Mouse (Mus musculus): ENCODE data around the gene Gng2. TPM values are rescaled to one million over a fixed set of nuclear protein-coding genes. Genes with fewer than 3 reads are reported as not detected.
"Not testable (repeated sequence)": the region's sequence is repeated elsewhere in the genome, so short reads cannot be mapped to it uniquely, and the experiment has no call there.

The Gng2 gene
- polyA plus RNA-seq, 1 experiment from 2014 or later: 63.9 TPM

DNA sequence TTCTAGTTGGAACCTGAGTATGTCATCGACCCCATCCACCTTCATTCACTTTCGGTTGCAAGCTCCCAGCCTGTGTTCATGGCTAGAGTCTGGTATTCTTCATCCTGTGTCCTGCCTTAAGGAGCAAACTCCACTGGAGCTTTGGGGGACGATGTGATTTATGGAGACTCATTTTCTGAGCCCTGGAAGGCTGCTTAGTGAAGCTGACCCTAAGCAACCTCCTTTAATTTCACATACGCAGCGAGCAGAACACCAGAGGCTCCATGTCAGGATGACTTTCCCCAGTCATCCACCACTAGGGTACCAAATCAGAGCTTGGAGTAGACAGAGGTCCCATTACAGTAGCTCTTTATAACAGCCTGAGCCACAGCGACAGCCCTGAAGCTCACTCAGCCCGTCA, 59.9 kb downstream of the Gng2 start:
- Histone ChIP-seq H3K4me3 (no peak overlapping the region), H3K4me1 (peaks cover 30% of the 10 kb centered on the region), H3K36me3 (peaks cover 13% of the 10 kb centered on the region), H3K27me3 (ENCODE audit: low read depth, poor library complexity, severe bottlenecking) (no peaks in the 10 kb centered on the region), H3K27ac (no peak overlapping the region), H3K9me3 (replicated peaks) (no peaks in the 10 kb centered on the region)
- WGBS: 74% methylated on average over 7 of the region's 7 CpGs
- no peak for DNase-seq (ENCODE audit: low spot score)

- Histone ChIP-seq H3K36me3 (peaks cover 13% of the 10 kb centered on the region), H3K27ac (no peak overlapping the region), H3K4me1 (peaks cover 30% of the 10 kb centered on the region), H3K9me3 (replicated peaks) (no peaks in the 10 kb centered on the region), H3K4me3 (no peak overlapping the region), H3K27me3 (ENCODE audit: low read depth, poor library complexity, severe bottlenecking) (no peaks in the 10 kb centered on the region)
- WGBS: 95% methylated on average over 2 of the region's 2 CpGs
- no peak for DNase-seq (ENCODE audit: low spot score)
Measured at GRCm38 (mm10) chr14:19916315-19916714, 61.1 kb downstream of the Gng2 start.

GRCm38 (mm10) chr14:19912891-19913290, 64.5 kb downstream of the Gng2 start:
- Histone ChIP-seq H3K4me1 (peaks cover 10% of the 10 kb centered on the region; the same call in 1 of the 2 replicates), H3K36me3 (peaks cover 12% of the 10 kb centered on the region), H3K4me3 (no peak overlapping the region), H3K27me3 (ENCODE audit: low read depth, poor library complexity, severe bottlenecking) (no peaks in the 10 kb centered on the region), H3K9me3 (replicated peaks) (no peaks in the 10 kb centered on the region), H3K27ac (no peak overlapping the region)
- no peak for DNase-seq (ENCODE audit: low spot score)
- 93% methylated on average over 3 of the region's 3 CpGs for WGBS

- Histone ChIP-seq H3K27ac (peak overlapping the region; percentile 2; the same call in 1 of the 2 replicates), H3K9me3 (replicated peaks) (no peaks in the 10 kb centered on the region), H3K4me3 (no peak overlapping the region), H3K36me3 (peaks cover 8% of the 10 kb centered on the region), H3K4me1 (peaks cover 7% of the 10 kb centered on the region), H3K27me3 (ENCODE audit: low read depth, poor library complexity, severe bottlenecking) (no peaks in the 10 kb centered on the region)
- no peak for DNase-seq (ENCODE audit: low spot score)
- WGBS: 88% methylated on average over 5 of the region's 5 CpGs
Measured at GRCm38 (mm10) chr14:19905615-19906014, 71.8 kb downstream of the Gng2 start.

- Histone ChIP-seq H3K4me1 (peaks cover 7% of the 10 kb centered on the region), H3K27me3 (ENCODE audit: low read depth, poor library complexity, severe bottlenecking) (no peaks in the 10 kb centered on the region), H3K36me3 (peaks cover 8% of the 10 kb centered on the region), H3K4me3 (no peak overlapping the region), H3K27ac (no peak overlapping the region), H3K9me3 (replicated peaks) (no peaks in the 10 kb centered on the region)
- DNase-seq (ENCODE audit: low spot score): no peak
- 80% methylated on average over 3 of the region's 3 CpGs for WGBS
Measured at GRCm38 (mm10) chr14:19904821-19905220, 72.6 kb downstream of the Gng2 start.

DNA sequence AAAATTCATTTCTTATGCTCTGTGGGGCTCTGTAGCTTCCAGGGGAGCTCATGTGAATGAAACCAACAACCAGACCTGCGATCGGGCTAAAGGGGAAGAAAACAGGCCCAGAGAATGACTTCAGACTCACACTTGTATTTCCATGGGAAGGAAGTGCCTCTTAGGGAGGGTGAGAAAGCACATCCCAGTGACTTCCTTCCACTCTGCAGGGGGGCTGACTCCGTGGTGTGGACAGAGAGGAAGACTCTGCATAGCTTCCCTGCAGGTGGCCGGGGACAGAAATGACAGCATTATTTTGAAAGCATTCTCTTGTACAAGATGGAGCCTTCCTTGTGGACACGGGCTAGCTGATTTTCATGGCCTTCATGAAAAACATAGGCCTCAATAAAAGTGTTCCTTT, 73.4 kb downstream of the Gng2 start:
- 65% methylated on average over 5 of the region's 5 CpGs for WGBS
- H3K9me3 ChIP-seq (replicated peaks): no peaks in the 10 kb centered on the region
- no peaks in the 10 kb centered on the region for H3K27me3 ChIP-seq (ENCODE audit: low read depth, poor library complexity, severe bottlenecking)
- peaks cover 8% of the 10 kb centered on the region for H3K36me3 ChIP-seq
- no peak overlapping the region for H3K27ac ChIP-seq
- H3K4me1 ChIP-seq: peaks cover 7% of the 10 kb centered on the region
- no peak overlapping the region for H3K4me3 ChIP-seq
- no peak for DNase-seq (ENCODE audit: low spot score)

DNA sequence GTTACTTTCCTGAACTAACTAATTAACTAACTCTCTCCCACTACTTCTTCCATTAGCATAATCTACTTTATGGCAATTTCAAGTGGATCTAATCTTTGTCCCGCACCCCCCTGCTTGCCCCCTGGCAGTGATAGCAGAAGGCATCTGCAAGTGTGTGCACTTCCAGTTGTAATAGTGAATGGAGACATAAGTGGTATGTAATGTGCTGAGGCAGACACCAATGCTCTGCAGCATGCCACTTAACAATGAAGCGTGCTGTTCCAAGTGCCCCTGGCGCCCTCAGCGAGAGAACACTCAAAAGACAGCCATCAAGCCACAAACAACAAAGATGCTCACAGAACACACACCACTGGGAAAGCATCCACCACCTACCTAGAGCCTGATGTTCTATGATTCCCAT, 76.9 kb downstream of the Gng2 start:
- H3K36me3 ChIP-seq: 0 out of 2 replicates have a peak, but pooled peaks cover 2% of the 10 kb centered on the region
- H3K4me3 ChIP-seq: no peak overlapping the region
- no peak overlapping the region for H3K27ac ChIP-seq
- DNase-seq (ENCODE audit: low spot score): no peak
- no peaks in the 10 kb centered on the region for H3K27me3 ChIP-seq (ENCODE audit: low read depth, poor library complexity, severe bottlenecking)
- no peaks in the 10 kb centered on the region for H3K9me3 ChIP-seq (replicated peaks)
- H3K4me1 ChIP-seq: peaks cover 5% of the 10 kb centered on the region
- 89% methylated on average over 4 of the region's 4 CpGs for WGBS

GRCm38 (mm10) chr14:19887569-19887968, 89.9 kb downstream of the Gng2 start:
- 96% methylated on average over 5 of the region's 5 CpGs for WGBS
- no peaks in the 10 kb centered on the region for H3K4me1 ChIP-seq
- peaks cover 37% of the 10 kb centered on the region for H3K36me3 ChIP-seq
- H3K27ac ChIP-seq: no peak overlapping the region
- H3K27me3 ChIP-seq (ENCODE audit: low read depth, poor library complexity, severe bottlenecking): no peaks in the 10 kb centered on the region
- no peaks in the 10 kb centered on the region for H3K9me3 ChIP-seq (replicated peaks)
- no peak for DNase-seq (ENCODE audit: low spot score)
- no peak overlapping the region for H3K4me3 ChIP-seq

DNA sequence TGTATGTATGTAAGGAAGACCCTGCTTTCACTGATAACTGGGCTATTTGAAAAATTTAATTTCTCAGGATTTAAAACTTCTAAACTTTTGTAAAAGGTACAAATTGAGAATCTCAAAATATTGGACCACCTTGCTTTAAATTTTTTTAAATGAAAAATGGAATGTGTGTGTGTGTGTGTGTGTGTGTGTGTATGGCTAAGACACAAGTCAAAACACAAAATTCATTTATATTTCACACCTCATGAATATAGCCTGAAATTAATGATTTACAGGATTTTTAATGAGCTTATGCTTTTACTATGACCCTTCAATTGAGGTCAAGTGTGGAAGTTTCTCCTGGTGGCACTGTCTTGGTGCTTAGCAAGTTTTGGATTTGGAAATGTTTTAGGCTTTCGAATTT, 93.0 kb downstream of the Gng2 start:
- peaks cover 18% of the 10 kb centered on the region for H3K36me3 ChIP-seq
- not testable (repeated sequence) for DNase-seq (ENCODE audit: low spot score); H3K4me3 ChIP-seq; H3K4me1 ChIP-seq; H3K9me3 ChIP-seq (replicated peaks); H3K27ac ChIP-seq; H3K27me3 ChIP-seq (ENCODE audit: low read depth, poor library complexity, severe bottlenecking)
- 92% methylated on average over 1 of the region's 1 CpGs for WGBS

- H3K27ac ChIP-seq: no peak overlapping the region
- peaks cover 15% of the 10 kb centered on the region for H3K36me3 ChIP-seq
- DNase-seq (ENCODE audit: low spot score): no peak
- WGBS: 78% methylated on average over 11 of the region's 11 CpGs
- no peaks in the 10 kb centered on the region for H3K9me3 ChIP-seq (replicated peaks)
- H3K4me3 ChIP-seq: no peak overlapping the region
- H3K27me3 ChIP-seq (ENCODE audit: low read depth, poor library complexity, severe bottlenecking): no peaks in the 10 kb centered on the region
- no peaks in the 10 kb centered on the region for H3K4me1 ChIP-seq
Measured at GRCm38 (mm10) chr14:19874201-19874807, 103.1 kb downstream of the Gng2 start.

DNA sequence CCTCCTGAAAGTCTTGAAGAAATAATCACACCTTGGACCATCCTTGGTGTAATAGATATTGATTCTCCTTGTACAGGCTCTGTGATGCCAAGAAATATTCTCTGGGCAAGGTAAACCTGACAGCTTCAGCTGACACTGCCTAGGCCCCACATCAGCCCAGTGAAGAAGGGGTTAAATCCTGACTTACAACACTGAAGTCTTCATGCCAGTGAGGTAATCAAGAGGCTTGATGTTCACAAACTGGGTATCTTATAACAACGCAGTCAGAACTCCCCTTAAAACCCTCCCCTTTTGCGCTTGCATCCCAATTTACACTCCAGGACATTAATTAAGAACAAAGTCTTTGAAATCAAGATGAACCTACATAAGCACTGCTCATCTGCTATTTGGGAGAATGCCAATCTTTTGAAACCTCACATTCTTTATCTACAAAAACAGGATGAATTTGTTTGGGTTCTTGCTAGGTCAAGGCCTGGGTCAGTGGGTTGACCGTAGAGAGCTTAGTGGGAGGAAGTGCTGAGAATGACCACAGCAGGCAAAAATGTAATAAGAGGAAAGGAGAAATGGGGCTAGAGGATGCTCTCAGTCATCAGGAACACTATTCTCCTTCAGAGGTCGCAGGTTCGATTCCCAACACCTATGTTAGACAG, 110.0 kb downstream of the Gng2 start:
- no peaks in the 10 kb centered on the region for H3K4me1 ChIP-seq
- H3K9me3 ChIP-seq (replicated peaks): no peaks in the 10 kb centered on the region
- DNase-seq (ENCODE audit: low spot score): no peak
- H3K27ac ChIP-seq: no peak overlapping the region
- no peaks in the 10 kb centered on the region for H3K27me3 ChIP-seq (ENCODE audit: low read depth, poor library complexity, severe bottlenecking)
- WGBS: 69% methylated on average over 5 of the region's 5 CpGs
- H3K36me3 ChIP-seq: no peaks in the 10 kb centered on the region
- H3K4me3 ChIP-seq: no peak overlapping the region

DNA sequence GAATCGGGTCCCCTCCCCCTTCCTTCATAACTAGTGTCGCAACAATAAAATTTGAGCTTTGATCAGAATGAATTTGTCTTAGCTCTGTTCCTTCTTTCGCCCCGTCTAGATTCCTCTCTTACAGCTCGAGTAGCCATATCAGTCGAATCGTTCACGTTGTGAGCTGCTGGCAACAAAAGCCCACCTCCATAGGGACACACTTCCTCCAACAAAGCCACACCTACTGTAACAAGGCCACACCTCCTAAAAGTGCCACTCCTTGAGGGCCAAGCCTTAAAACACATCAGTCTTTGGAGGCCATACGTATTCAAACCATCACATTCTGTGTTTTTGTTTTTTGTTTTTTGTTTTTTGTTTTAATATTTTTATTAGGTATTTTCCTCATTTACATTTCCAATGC, 112.3 kb downstream of the Gng2 start:
- H3K36me3 ChIP-seq; H3K4me3 ChIP-seq; H3K27me3 ChIP-seq (ENCODE audit: low read depth, poor library complexity, severe bottlenecking); H3K27ac ChIP-seq; H3K9me3 ChIP-seq (replicated peaks); DNase-seq (ENCODE audit: low spot score); H3K4me1 ChIP-seq: not testable (repeated sequence)
- 89% methylated on average over 9 of the region's 9 CpGs for WGBS

- Histone ChIP-seq H3K36me3 (no peaks in the 10 kb centered on the region), H3K4me1 (no peaks in the 10 kb centered on the region), H3K27me3 (ENCODE audit: low read depth, poor library complexity, severe bottlenecking) (no peaks in the 10 kb centered on the region), H3K9me3 (replicated peaks) (no peaks in the 10 kb centered on the region), H3K4me3 (no peak overlapping the region), H3K27ac (no peak overlapping the region)
- DNase-seq (ENCODE audit: low spot score): no peak
- WGBS: 88% methylated on average over 8 of the region's 8 CpGs
Measured at GRCm38 (mm10) chr14:19861311-19862080, 115.9 kb downstream of the Gng2 start.

Data from limb, embryonic 10.5 days (tissue).